Mouse (Mus musculus): Measurements from ENCODE around the gene Polr3h.

The Polr3h gene

DNA sequence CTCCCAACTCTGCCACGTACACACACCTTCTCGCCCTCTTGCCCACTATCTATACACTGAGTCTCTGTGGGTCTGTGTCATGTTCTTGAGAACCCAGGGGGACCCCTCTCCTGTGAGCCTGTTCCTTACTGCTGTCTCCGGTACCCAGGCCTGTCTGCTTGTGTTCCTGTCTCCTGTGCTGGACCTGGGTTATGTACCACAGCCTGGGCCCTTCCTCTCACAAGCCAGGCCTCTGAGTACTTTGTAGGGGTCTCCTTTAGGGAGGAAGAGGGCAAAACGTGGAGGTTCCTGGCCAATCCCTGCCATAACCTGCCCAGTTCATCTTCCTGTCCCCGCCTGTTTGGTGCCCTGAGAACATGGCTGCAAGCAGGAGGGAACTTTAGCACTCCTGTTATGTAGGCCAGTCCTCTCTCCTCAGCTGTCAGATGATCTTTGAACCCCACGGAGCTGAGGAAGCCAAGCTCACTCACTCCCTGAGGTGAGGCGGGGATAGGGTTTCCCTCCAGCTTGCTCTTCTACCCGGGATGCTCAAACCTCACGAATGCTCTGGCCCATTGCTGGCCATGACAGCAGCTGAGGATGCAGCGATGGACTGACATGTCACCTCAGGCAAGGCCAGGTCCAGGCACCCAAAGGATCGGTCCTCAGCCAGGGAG, 23.6 kb upstream of the Polr3h start:
- DNase-seq (ENCODE audit: low spot score in 2 of 2), result no peak

DNA sequence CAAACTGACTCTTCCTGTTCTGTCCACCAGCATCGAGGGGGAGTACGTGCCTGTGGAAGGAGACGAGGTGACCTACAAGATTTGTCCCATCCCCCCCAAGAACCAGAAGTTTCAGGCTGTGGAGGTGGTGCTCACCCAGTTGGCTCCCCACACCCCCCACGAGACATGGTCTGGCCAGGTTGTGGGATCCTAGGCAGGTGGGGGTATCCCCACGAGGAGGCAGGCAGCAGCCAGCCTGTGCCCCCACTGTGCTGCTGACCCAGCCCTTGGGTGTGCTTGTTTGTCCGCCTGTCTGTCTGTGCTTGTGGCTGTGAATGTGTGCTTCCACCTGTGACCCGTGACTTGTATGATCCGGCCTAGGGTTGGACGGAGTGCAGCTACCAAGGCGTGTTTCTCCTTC, 23.0 kb upstream of the Polr3h start:
- DNase-seq (ENCODE audit: low spot score in 2 of 2), result no peak

DNA sequence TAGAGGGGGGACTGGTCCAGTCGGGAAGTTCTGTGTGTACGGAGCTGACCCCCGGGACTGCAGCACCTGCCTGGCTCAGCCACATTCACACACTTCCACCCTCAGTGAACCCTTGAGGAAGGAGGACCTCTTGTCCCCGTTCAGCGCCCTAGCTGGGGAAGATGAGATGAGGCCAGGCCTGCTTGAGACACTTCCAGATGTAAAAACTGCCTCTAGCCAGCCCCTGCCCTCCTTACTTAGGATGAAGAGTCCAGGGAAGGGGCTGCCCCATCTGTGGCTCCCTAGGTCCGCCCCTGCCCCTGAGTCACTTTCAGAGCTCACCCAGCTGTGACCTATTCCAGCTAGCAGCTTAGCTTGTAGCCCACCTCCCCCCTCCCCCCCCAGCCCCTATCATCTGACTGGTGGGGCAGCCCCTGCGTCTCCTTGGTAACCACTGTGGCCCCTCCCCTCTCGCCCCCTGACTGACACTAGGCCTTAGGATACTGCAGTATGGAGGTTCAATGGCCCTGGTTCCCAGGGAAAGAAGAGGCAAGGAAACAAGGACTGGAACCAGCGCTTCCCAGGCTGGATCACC, 17.2 kb upstream of the Polr3h start:
- DNase-seq (ENCODE audit: low spot score in 2 of 2), result no peak

DNA sequence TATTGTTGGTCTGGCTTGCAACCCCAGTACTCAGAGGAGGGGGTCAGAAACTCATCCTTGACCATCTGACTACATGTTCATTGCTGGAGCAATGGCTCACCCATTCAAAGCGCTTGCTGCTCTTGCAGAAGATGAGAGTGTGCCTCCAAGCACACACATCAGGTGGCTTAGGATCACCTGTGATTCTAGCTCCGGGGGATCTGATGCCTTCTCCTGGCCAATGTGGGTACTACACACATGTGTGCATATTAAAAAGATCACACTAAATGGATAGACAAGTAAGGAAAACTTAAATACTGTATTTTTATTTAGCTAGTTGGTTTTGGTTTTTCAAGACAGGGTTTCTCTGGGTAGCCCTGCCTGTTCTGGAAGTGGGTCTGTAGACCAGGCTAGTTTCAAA, 15.0 kb upstream of the Polr3h start:
- DNase-seq (ENCODE audit: low spot score in 2 of 2), result no peak

DNA sequence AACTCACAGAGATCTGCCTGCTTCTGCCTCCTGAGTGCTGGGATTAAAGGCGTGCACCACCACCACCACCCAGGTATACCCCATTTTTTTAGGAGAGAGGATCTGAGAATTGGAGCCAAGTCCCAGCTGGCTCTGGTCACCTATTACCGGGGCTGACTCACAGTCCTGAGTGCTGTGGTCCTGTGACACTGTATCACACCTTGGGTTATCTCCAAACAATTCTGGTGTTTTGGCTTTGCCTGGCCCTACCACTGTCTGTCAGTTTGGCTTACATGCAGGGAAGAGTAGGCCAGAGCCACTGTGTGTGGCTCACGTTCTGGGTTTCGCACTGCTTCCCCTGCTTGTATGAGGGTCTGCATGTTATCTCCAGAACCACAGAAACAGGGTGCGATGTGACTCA, 14.2 kb upstream of the Polr3h start:
- no peak for DNase-seq (ENCODE audit: low spot score in 2 of 2)

DNA sequence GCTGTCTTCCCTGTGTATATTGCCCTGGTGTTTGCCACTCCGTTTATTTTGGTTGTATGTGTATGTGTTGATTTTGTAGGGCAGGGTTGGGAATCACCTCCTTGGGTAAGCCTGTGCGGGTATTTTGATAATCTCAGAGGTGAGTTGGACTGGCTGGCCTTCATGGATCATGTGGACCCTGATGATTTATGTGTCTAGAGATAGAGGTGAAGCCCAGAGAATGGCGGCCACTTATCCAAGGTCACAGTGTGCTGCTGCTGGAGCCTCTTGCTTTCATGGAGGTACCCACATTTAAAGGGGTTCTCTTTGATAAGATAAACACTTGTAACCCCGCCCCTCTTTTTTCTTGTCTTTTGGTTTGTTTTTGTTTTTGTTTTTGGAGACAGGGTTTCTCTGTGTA, 13.7 kb upstream of the Polr3h start:
- DNase-seq (ENCODE audit: low spot score in 2 of 2), result no peak

DNA sequence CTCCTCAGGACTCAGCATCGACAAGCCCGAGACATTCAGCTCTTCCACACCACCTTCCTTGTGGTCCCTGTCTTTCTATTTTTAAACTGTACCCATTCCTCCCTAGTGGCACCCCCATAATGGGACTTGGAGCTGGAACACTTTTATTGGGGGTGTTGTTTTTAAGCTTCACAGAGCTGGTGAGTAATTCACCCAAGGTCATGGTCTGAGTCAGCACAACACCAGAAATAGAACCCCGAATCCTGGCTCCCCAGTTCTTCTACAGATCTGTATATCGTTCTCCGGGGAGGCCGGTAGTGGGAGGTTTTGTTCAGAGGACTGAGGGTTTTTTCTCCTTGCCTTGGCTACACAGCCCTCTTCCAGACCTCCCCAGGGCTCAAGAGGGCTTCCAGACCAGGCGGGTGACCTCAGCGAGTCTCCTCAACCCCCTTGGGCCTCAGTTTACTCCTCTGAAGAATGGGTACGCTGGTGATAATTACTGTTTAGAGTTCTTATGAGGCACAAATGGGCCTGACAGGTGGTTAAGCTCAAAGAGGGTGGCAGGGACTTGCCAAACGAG, 13.2 kb upstream of the Polr3h start:
- no peak for DNase-seq (ENCODE audit: low spot score in 2 of 2)

DNA sequence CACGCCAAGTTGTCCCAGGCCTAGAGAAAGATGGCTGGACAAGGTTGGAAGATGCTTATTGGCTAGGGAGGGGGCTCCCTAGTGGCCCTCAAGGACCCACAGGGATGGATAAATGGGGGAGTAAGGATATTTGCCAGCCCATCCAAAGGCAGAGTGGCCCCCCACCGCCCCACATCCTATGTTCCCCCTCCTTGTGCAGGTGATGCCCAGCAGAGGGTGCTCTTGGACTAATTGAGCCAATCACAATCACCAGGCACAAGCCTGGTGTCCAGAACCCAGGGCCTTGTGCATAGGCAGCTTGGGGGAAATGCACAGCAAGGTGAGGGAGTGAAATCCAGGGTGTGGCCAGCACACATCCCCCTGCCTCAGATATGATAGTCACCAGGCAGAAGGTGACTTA, 12.2 kb upstream of the Polr3h start:
- DNase-seq (ENCODE audit: low spot score in 2 of 2), result no peak

DNA sequence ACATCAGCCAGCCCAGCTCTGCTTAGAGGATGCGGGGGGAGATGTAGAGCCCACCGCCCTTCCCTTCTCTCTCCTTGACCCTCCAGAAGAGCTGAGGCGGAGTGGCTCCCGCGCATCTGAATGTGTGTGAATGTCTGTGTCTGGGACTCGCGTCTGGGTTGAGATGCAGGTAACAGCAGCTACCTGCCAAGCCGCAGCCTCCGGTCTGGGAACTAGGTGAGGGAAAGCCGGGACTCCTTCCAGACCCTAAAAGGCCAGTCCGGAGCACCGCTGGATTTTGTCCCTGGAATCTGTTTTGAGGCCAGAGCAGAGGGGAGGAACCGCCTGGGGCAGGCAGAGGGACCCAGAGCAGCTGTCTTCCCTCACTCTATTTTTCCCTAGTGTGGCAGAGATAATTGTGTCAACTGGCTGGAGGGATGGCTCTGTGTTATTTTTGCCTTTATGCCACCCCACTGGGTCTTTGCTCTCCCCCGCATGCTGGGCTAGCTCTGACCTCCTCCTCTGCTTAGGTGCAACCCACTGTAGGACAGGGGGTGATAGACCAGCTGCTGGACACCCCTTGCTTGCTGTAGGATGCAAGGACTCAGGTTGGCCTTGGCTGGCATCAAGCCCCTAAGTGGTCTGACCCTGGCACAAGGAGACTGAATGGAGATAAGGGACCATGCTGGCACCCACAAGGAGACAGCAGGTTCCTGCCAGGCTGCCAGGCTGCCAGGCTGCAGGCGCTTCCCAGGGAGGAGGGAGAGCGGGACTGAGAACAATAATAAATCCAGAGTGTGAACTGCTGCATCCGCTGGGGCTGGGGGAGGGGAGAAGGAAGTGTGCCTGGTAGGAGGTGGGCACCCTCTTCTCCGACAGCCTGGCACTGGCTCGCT, 11.3 kb upstream of the Polr3h start:
- DNase-seq (ENCODE audit: low spot score in 2 of 2), result peak; percentile 50 to 67

DNA sequence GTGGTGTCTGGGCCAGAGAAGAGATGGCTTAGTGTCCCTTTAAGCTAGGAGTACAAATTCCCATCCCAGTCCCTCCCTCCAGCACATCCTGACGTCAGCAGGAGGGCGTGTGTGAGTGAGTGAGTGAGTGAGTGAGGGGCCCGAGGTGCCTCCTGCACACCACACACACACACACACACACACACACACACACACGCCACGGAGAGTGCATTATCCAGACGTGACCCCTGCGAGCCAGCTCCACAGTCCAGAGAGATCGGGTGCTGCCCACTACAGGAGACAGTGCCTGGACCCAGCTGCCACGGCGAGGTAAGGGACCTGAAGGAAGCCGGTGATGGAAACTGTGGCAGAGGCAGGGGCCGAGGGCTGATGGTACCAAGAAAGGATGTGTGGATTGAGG, 10.6 kb upstream of the Polr3h start, which contains the start of gene Csdc2:
Csdc2 (plus strand) TSS at position 81 of the 400 bp plus-strand sequence.
- DNase-seq (ENCODE audit: low spot score in 2 of 2), result no peak

DNA sequence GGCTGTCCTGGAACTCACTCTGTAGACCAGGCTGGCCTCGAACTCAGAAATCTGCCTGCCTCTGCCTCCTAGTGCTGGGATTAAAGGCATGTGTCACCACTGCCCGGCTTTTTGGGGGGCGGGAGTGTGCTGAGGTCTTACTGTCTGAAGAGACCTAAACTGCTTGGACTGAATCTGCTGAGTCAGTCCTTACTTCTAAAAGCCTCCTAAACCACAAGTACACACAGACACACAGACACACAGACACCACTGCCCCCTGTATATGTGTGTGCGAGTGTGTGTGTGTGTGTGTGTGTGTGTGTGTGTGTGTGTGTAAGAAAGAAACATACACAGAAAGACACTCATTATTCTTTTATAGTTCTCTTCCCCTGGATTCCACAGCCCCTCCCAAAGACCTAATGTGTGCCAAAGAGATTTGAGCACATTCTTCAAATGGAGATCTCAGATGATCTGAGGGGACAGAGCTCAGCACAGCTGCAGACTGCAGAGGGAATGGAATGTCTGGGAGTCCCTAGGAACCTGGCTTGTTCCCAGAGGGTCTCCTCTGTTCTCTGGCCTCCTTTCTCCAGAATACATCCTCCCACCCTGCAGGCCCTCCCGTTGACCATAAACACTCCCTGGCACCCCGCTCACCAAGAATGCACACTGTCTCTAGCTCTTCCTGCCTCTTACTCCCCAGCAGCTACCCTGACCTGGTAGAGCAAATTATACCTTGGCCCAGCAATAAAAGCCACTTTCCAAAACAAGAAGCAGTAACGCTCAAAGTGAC, 10.0 kb upstream of the Polr3h start:
- DNase-seq (ENCODE audit: low spot score in 2 of 2), result no peak

DNA sequence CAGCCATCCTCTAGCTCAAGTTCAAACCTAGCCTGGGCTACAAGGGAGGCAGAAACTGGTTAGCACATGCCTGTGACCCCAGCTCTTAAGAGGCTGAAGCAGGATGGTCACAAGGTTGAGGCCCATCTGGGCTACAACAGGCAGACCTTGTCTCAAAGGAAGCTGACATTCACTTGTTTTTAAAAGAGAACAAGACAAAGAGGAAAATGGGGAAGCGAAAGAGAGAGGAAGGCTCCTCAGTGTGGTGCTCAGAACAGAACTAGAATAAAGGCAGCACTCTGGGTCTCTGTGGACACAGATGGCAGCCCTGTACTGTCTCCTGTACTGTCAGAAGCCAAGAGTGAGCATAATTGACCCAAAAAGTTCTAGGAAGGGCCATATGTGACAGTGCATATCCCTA, 7.9 kb upstream of the Polr3h start:
- no peak for DNase-seq (ENCODE audit: low spot score in 2 of 2)

DNA sequence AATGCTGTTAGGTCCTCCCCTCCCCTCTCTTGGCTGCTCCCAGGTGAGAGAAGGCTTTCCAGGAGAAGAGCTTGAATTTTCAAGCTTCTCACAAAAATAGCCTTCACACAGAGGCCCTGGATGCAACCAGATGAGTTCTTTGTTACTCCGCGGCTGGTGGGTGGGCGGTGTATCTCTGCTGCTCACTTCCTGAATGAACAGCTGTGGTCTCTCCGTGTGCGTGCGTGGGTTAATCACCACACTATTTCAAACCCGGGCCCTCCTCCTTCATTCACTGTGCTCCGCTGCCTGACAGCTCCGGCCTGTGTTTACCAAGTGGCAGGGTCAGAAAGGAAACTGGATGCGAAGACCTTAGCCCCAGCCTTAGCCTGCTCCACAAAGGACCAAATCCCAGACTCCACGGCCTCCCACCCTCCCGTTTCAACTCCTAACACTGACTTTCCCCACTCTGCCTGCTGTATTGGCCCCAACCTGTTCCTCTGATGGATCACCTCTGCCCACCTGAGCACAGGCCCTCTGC, 7.0 kb upstream of the Polr3h start:
- DNase-seq (ENCODE audit: low spot score in 2 of 2), result peak; percentile 51 to 57

DNA sequence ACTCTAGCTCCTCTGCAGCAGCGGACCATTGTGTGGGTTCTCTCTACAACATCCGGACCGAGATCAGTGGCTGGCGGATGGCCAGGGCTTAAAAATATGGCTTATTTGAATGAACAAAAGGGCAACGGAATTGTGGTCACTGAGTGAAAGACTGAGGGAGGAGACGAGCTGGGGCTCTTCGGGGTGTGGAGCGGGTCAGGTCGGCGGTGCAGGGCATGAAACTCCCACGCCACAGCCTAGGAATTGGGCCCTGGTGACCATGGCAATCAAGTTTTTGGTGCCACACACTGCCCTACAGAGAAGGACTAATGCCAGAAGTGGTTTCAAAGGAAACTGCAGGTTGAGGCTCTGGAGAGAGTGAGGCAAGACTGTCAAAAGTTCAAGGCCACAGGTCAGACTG, 2.2 kb upstream of the Polr3h start:
- DNase-seq (ENCODE audit: low spot score in 2 of 2), result no peak

DNA sequence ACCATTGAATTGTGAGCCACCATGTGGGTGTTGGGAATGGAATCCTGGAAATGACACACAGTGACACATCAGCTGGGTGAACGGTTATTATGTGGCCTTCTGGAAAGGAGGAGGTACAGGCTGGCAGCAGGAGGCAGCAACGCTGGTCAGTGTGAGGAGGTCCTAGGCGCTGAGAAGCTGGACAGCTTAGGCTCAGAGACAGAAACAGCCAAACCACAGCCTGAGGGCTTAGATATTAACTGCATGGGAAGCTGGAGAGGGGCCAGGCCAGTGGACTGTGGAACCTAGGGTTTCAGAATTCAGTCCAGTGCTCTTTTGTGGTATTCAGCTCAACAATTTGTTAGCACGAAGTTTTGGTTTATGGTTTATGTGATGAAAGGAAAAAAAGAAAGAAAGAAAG, 1.7 kb upstream of the Polr3h start:
- DNase-seq (ENCODE audit: low spot score in 2 of 2), result no peak

DNA sequence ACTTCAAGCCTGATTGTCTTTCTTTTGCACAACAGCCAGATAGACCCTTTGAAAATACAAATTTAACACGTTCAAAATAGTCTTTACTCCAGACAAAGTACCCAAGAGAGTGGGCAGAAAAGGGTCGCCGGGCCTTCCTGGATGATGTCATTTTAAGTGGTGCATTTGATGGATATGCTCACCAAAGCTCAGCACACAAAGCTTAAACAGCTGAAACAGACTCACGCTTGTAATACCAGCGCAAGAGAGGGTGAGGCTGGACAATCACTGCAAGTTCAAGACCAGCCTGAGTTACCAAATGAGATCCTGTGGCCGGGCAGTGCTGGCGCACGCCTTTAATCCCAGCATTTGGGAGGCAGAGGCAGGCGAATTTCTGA, 394 bp upstream of the Polr3h start:
- no peak for DNase-seq (ENCODE audit: low spot score in 2 of 2)

DNA sequence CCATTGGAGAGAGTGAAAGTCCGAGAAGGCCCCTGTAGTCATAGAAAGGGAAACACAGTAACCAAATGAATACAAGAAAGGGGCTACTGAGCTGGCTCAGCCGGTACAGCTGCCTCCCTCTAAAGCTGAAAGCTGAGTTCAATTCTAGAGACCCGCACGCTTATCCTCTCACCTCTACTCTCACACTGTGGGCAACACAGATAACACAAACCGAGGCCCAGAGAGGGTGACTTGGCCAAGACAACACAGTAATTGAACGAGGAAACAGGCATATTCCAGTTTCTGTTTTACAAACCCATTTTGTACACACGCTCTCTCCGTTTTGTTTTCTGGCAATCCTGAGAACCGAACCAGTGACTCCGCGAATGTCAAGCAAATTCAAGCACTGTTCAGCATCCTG, 1.1 kb downstream of the Polr3h start:
- DNase-seq (ENCODE audit: low spot score in 2 of 2), result no peak

DNA sequence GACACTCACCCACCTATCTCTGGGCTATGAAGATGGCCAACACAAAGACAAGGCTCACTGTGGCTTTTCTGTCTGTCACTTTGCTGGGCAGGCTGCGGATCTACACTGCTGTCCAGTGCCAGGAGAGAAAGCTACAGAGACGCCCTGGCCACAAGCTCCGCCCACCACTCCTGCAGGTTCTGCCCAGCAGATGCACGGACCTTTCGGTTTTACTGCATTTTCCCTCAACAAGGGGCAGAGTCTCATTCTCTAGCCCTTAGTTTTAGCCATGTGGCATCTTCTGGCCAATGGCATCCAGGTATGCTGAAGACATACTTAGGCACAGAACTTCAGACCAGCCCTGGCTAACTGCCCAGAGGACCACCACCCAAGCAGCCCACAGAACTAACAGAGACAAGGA, 4.8 kb downstream of the Polr3h start:
- DNase-seq (ENCODE audit: low spot score in 2 of 2), result no peak

DNA sequence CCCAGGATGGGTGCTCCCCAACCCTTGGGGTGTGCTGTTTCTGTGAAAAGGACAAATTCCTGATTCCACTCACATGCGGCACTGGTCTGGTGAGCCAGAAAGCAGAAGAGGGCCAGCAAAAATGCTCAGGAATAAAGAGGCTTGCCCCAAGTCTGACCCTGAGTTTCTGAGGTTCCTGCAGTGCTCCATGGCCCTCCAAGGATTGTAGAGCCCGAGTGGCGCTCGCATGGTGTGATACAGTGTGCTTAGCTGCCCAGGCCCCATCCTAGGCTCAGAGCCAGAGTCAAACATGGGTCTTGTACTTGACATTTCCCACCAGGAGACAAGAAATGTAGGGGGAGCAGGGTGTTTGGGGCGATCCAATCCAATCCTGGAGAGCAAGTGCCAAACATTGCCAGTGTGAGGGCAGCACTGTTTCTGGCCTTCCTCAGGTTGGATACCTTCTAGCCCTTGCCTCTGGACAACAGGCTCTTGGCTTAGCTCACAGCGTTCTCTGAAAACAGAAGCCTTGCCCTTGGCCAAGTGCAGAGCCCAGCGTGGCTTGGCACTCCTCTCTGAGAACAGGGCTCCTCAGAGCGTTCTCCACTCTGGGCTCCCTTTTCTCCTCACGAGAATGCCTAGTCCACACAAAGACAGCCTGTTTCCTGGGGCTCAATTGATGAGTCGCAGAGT, 5.4 kb downstream of the Polr3h start:
- DNase-seq (ENCODE audit: low spot score in 2 of 2), result no peak

DNA sequence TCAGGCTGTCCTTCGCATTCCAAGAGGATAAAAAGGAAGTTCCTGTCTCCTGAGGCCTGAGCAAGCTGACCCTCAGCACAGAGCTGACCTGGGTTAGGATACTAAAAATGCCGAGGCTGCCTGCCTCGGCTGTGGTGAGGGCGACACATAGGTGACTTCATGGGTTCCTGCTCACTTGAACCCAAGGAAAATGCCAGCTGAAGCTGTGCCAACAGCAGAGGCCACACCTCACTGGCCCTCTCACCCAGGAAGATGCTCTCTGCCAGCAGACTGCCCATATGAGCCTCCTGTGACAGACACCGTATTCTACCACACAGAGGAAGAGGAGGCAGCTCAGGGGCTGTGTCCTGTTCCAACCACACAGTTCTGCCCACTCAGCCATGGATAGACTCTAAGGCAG, 7.0 kb downstream of the Polr3h start:
- DNase-seq (ENCODE audit: low spot score in 2 of 2), result no peak
